Mouse (Mus musculus) E14TG2a.4 (cell line): ENCODE results near the gene AI464131.

Experiments used
- CTCF ChIP-seq: conservative IDR thresholded peaks from 2 replicates; pipeline ENCODE4 v1.5.1; 2014; ENCODE audit warnings: low read length
- POU5F1 ChIP-seq: IDR thresholded peaks from 2 replicates; pipeline ENCODE4 v1.6.1; 2014; ENCODE audit warnings: low read length, borderline replicate concordance

- TF ChIP-seq CTCF (no peak), POU5F1 (no peak)
Measured at GRCm38 (mm10) chr4:41527076-41527475, 24.2 kb upstream of the AI464131 start.
